Mouse (Mus musculus) limb, embryonic 14.5 days (tissue): Measurements from ENCODE around the gene Dnajb1. TPM values are rescaled to one million over a fixed set of nuclear protein-coding genes. Genes with fewer than 3 reads are reported as not detected.

ENCODE experiments used
- ATAC-seq: fragments of 200-750 bp; cut with Nextera tagmentation; 2 replicates; pipeline ENCODE4 v1.8.0; 2017; ENCODE audit warnings: low read depth, moderate number of reproducible peaks, moderate TSS enrichment; ENCODE audit not compliant: low FRiP score
- DNase-seq: peaks from one replicate; pipeline ENCODE4 v3.0.0-alpha.2; 2015; ENCODE audit warnings: low spot score
- H3K27ac ChIP-seq: fragments of 300-500 bp; sonication (generic); replicated peaks from 2 replicates; pipeline ENCODE4 v1.5.1; 2014; ENCODE audit warnings: low read depth, mild to moderate bottlenecking, low read length, moderate library complexity, mixed read lengths
- H3K27me3 ChIP-seq: fragments of 300-500 bp; sonication (generic); 2 replicates; pipeline ENCODE4 v1.6.1; 2014; ENCODE audit warnings: low read length, mixed read lengths; ENCODE audit not compliant: control insufficient read depth, insufficient read depth
- H3K36me3 ChIP-seq: fragments of 300-500 bp; sonication (generic); 2 replicates; pipeline ENCODE4 v1.6.1; 2014; ENCODE audit warnings: mild to moderate bottlenecking, low read length, moderate library complexity, mixed read lengths; ENCODE audit not compliant: control insufficient read depth, insufficient read depth
- H3K4me1 ChIP-seq: fragments of 300-500 bp; sonication (generic); 2 replicates; pipeline ENCODE4 v1.6.1; 2014; ENCODE audit warnings: antibody characterized with exemption, low read length, mixed read lengths; ENCODE audit not compliant: control insufficient read depth, insufficient read depth
- H3K4me2 ChIP-seq: fragments of 300-500 bp; sonication (generic); replicated peaks from 2 replicates; pipeline ENCODE4 v1.6.1; 2014; ENCODE audit warnings: low read depth, mild to moderate bottlenecking, low read length, moderate library complexity; ENCODE audit not compliant: severe bottlenecking
- H3K4me3 ChIP-seq: fragments of 300-500 bp; sonication (generic); replicated peaks from 2 replicates; pipeline ENCODE4 v1.5.1; 2014; ENCODE audit warnings: low read length
- H3K9ac ChIP-seq: fragments of 300-500 bp; sonication (generic); 2 replicates; pipeline ENCODE4 v1.6.1; 2014; ENCODE audit warnings: mild to moderate bottlenecking, low read depth, low read length, moderate library complexity; ENCODE audit not compliant: severe bottlenecking
- H3K9me3 ChIP-seq: fragments of 300-500 bp; sonication (generic); 2 replicates; pipeline ENCODE4 v1.6.1; 2016; ENCODE audit warnings: low read length; ENCODE audit not compliant: control insufficient read depth
- POLR2A ChIP-seq: fragments of 200-500 bp; IDR thresholded peaks from 2 replicates; pipeline ENCODE4 v1.8.0; 2012; ENCODE audit warnings: inconsistent platforms, mild to moderate bottlenecking, moderate library complexity, borderline replicate concordance; ENCODE audit not compliant: insufficient read depth, insufficient read length; ENCODE audit errors: extremely low read depth
- WGBS: fragments of 180-500 bp; shearing (Covaris S2); extraction: QIAGEN DNeasy Blood & Tissue Kit; methylation state at CpG from one replicate; pipeline ENCODE4 v1.1.7; 2014; 5-methylcytosine and 5-hydroxymethylcytosine counted together
- polyA plus RNA-seq, 2 experiments: library from polyadenylated mRNA; depleted of rRNA in 1 of 2; stranded (reverse) in 1 of 2; unstranded in 1 of 2; fragments of >200 nt; fragmentation: Nextera tagmentation in 1 of 2; extraction: Ambion mirVana in 1 of 2; gene quantifications; 2 replicates each; pipeline versions ENCODE4 v1.2.1 to v1.2.3; 2012 to 2014

Dnajb1 gene
- polyA plus RNA-seq, 2 experiments: 43.7 to 51.3 TPM

GRCm38 (mm10) chr8:83571791-83572190 lies 36.2 kb upstream of the Dnajb1 start:
- Histone ChIP-seq H3K4me1 (peaks cover 16% of the 10 kb centered on the region), H3K27me3 (no peaks in the 10 kb centered on the region), H3K27ac (no peak overlapping the region), H3K9me3 (no peaks in the 10 kb centered on the region), H3K4me3 (no peak overlapping the region), H3K9ac (no peak overlapping the region), H3K4me2 (no peak overlapping the region), H3K36me3 (peaks cover 49% of the 10 kb centered on the region)
- WGBS: 92% methylated on average over 10 of the region's 10 CpGs
- TF ChIP-seq POLR2A: no peak
- DNase-seq: no peak
- ATAC-seq: no peak

DNA sequence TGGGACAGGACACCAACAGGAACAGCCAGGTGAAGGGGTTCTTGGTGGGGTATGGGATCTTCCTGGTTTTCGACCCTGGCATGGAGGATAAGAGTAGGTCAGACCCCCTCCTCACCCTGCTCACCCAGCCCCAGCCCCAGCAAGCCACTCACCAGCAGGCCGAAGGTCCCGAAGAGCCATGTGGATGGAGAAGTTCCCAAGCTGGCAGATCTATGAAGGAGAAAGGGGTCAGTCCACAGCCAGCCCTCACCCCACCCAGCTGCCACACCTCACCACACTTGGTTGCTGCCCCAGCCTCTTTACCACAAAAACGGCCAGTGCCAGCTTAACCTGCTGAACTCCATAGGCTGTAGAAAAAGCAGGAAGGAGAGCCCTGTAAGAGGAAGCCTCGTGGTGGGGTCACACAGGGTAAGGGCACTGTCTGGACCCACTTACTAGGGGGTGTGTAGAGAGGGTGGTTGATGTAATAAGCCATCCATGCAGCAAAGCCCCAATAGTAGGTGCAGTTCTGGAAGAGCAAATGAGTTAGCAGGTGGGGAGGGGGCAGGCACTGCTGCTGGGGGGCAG lies 35.7 kb upstream of the Dnajb1 start:
- no peak overlapping the region for H3K27ac ChIP-seq
- WGBS: 86% methylated on average over 5 of the region's 5 CpGs
- no peak overlapping the region for H3K4me3 ChIP-seq
- ATAC-seq: no peak
- peaks cover 49% of the 10 kb centered on the region for H3K36me3 ChIP-seq
- DNase-seq: no peak
- peaks cover 17% of the 10 kb centered on the region for H3K4me1 ChIP-seq
- no peak overlapping the region for H3K4me2 ChIP-seq
- no peak overlapping the region for H3K9ac ChIP-seq
- TF ChIP-seq POLR2A: no peak
- H3K27me3 ChIP-seq: no peaks in the 10 kb centered on the region
- no peaks in the 10 kb centered on the region for H3K9me3 ChIP-seq

- Histone ChIP-seq H3K9me3 (no peaks in the 10 kb centered on the region), H3K4me3 (no peak overlapping the region), H3K9ac (no peak overlapping the region), H3K4me2 (no peak overlapping the region), H3K36me3 (peaks cover 49% of the 10 kb centered on the region), H3K27me3 (no peaks in the 10 kb centered on the region), H3K4me1 (peaks cover 12% of the 10 kb centered on the region; the same call in 1 of the 2 replicates), H3K27ac (no peak overlapping the region)
- ATAC-seq (no peak), DNase-seq (no peak)
- no peak for TF ChIP-seq POLR2A
- 81% methylated on average over 18 of the region's 18 CpGs for WGBS
Observed at GRCm38 (mm10) chr8:83573140-83573875, 34.7 kb upstream of the Dnajb1 start.

DNA sequence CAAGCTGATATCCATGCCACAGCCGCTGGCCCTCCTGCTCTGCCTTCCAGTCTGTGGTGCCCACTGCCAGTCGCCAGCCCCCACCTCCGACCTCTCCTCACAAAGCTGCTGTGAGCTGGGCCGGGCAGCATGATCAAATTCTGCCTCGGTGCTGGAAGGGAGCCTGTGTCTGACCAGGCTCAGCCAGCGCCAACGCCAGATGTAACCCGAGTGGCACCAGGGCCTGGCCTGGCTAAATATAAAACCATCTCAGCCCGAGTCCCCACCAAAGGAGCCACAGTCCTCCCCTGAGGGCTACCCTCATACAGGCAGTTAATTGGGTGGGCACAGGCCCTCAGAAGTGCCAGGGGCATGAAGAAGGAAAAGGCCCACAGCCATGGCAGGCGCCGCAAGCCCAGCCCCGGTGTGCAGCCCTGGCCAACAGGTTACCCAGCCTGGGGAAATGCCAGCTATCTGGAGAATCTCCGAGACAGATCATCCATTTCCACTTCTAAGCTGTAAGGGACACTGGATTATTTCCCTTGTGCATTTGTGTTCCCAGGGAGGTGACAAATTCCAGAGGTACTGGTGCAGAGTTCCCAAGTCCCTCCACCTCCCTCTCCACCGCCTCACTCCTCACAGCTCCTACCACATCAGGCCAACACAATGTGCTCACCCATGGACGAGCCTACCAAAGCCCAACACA lies 33.2 kb upstream of the Dnajb1 start:
- Histone ChIP-seq H3K4me3 (no peak overlapping the region), H3K9me3 (no peaks in the 10 kb centered on the region), H3K4me1 (peaks cover 12% of the 10 kb centered on the region; the same call in 1 of the 2 replicates), H3K27me3 (no peaks in the 10 kb centered on the region), H3K36me3 (peaks cover 45% of the 10 kb centered on the region), H3K27ac (no peak overlapping the region), H3K9ac (no peak overlapping the region), H3K4me2 (no peak overlapping the region)
- no peak for ATAC-seq
- WGBS: 74% methylated on average over 15 of the region's 15 CpGs
- no peak for TF ChIP-seq POLR2A
- DNase-seq: no peak
